Mouse (Mus musculus) kidney, postnatal 0 days (tissue): ENCODE data around the gene Sept9. TPM values are rescaled to one million over a fixed set of nuclear protein-coding genes. Genes with fewer than 3 reads are reported as not detected.
A peak's percentile ranks its signal among the peaks of the same experiment; 100 is the strongest.

Experiments used
- ATAC-seq: fragments of 200-750 bp; cut with Nextera tagmentation; replicated peaks from 2 replicates; pipeline ENCODE4 v1.8.0; 2017; ENCODE audit warnings: low read depth, moderate number of reproducible peaks, moderate TSS enrichment, moderate library complexity; ENCODE audit not compliant: low FRiP score
- DNase-seq: peaks from one replicate; pipeline ENCODE4 v3.0.0-alpha.2; 2016; ENCODE audit warnings: low spot score
- H3K27ac ChIP-seq: fragments of 300-500 bp; sonication (generic); 2 replicates; pipeline ENCODE4 v1.5.1; 2014; ENCODE audit warnings: mild to moderate bottlenecking
- H3K27me3 ChIP-seq: fragments of 300-500 bp; sonication (generic); 2 replicates; pipeline ENCODE4 v1.6.1; 2014; ENCODE audit warnings: low read length, mixed read lengths; ENCODE audit not compliant: insufficient read depth
- H3K36me3 ChIP-seq: fragments of 300-500 bp; sonication (generic); 2 replicates; pipeline ENCODE4 v1.6.1; 2014; ENCODE audit warnings: low read length, mixed read lengths; ENCODE audit not compliant: insufficient read depth
- H3K4me1 ChIP-seq: fragments of 300-500 bp; sonication (generic); replicated peaks from 2 replicates; pipeline ENCODE4 v1.6.1; 2014; ENCODE audit warnings: antibody characterized with exemption, low read length, mixed read lengths; ENCODE audit not compliant: insufficient read depth
- H3K4me2 ChIP-seq: fragments of 300-500 bp; sonication (generic); 2 replicates; pipeline ENCODE4 v1.6.1; 2014; ENCODE audit warnings: mild to moderate bottlenecking, low read length, moderate library complexity, mixed read lengths
- H3K4me3 ChIP-seq: fragments of 300-500 bp; sonication (generic); replicated peaks from 2 replicates; pipeline ENCODE4 v1.5.1; 2014; ENCODE audit warnings: low read depth, low read length
- H3K9ac ChIP-seq: fragments of 300-500 bp; sonication (generic); 2 replicates; pipeline ENCODE4 v1.6.1; 2014; ENCODE audit warnings: low read depth, low read length
- H3K9me3 ChIP-seq: fragments of 300-500 bp; sonication (generic); replicated peaks from 2 replicates; pipeline ENCODE4 v1.6.1; 2016; ENCODE audit warnings: low read length, inconsistent platforms, mixed read lengths
- CTCF ChIP-seq: IDR thresholded peaks from 2 replicates; pipeline ENCODE4 v1.5.1; 2016; ENCODE audit warnings: antibody characterized with exemption, low read depth, mild to moderate bottlenecking, moderate library complexity
- WGBS: fragments of 180-500 bp; shearing (Covaris S2); extraction: QIAGEN DNeasy Blood & Tissue Kit; methylation state at CpG from one replicate; pipeline ENCODE4 v1.1.7; 2014; 5-methylcytosine and 5-hydroxymethylcytosine counted together
- polyA plus RNA-seq: library from polyadenylated mRNA; unstranded; fragments of >200 nt; fragmentation: Nextera tagmentation; extraction: Ambion mirVana; gene quantifications from 2 replicates; pipeline ENCODE4 v1.2.1, GENCODE M21; 2015

The Sept9 gene
- polyA plus RNA-seq, 1 experiment from 2014 or later, result 71.2 TPM

- 40% methylated on average over 10 of the region's 10 CpGs for WGBS
- TF ChIP-seq CTCF, result no peak
- ATAC-seq, result no peak
- peak overlapping the region; percentile 34 for H3K4me2 ChIP-seq
- H3K27ac ChIP-seq, result no peak overlapping the region
- DNase-seq, result no peak
- H3K36me3 ChIP-seq, result no peaks in the 10 kb centered on the region
- peaks cover 15% of the 10 kb centered on the region for H3K4me1 ChIP-seq
- no peak overlapping the region for H3K9ac ChIP-seq
- no peaks in the 10 kb centered on the region for H3K9me3 ChIP-seq
- H3K27me3 ChIP-seq, result no peaks in the 10 kb centered on the region
- no peak overlapping the region; the same call in 1 of the 2 replicates for H3K4me3 ChIP-seq
Observed at GRCm38 (mm10) chr11:117232886-117233458, 33.5 kb downstream of the Sept9 start.

GRCm38 (mm10) chr11:117233818-117234217, 34.4 kb downstream of the Sept9 start:
- H3K27ac ChIP-seq, result no peak overlapping the region
- H3K27me3 ChIP-seq, result no peaks in the 10 kb centered on the region
- H3K36me3 ChIP-seq, result no peaks in the 10 kb centered on the region
- H3K4me1 ChIP-seq, result peaks cover 15% of the 10 kb centered on the region
- no peak overlapping the region for H3K4me3 ChIP-seq
- DNase-seq (no peak), ATAC-seq (no peak)
- no peak overlapping the region for H3K9ac ChIP-seq
- WGBS, result 77% methylated on average over 8 of the region's 8 CpGs
- H3K9me3 ChIP-seq, result no peaks in the 10 kb centered on the region
- peak overlapping the region; percentile 34 for H3K4me2 ChIP-seq
- no peak for TF ChIP-seq CTCF

- H3K4me1 ChIP-seq, result peaks cover 15% of the 10 kb centered on the region
- ATAC-seq (no peak), DNase-seq (no peak)
- H3K4me3 ChIP-seq, result no peak overlapping the region
- TF ChIP-seq CTCF, result no peak
- H3K9me3 ChIP-seq, result no peaks in the 10 kb centered on the region
- H3K9ac ChIP-seq, result no peak overlapping the region
- no peaks in the 10 kb centered on the region for H3K27me3 ChIP-seq
- H3K4me2 ChIP-seq, result peak overlapping the region; percentile 7; the same call in 1 of the 2 replicates
- WGBS, result 47% methylated on average over 12 of the region's 12 CpGs
- peak overlapping the region; percentile 39; the same call in 1 of the 2 replicates for H3K27ac ChIP-seq
- no peaks in the 10 kb centered on the region for H3K36me3 ChIP-seq
Observed at GRCm38 (mm10) chr11:117235086-117235897, 35.8 kb downstream of the Sept9 start.

DNA sequence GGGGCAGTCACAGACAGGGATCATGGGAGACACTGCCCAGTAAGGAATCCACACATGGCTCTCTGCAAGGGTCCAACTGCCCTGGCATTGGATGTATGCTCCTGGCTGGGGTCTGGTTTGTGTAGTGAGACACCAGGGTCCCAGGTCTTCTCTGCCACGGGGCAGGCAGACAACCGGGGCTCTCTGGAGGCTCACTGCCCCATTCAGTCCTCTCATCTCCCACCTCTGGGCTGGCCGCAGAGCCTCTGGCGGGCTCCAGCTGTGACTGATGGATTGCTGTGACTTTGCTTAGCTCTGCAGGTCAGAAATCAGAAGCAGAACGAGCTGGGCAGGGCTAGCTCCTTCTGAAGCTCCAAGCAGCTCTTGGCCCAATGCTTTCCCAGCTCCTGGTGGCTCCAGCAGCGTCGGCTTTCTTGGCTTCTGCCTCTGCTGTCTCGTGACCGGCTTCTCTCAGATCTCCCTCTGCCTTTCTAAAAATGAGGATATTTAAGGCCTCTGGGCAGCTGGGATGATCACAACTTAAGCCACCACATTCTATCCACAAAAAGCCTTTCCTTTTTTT, 36.5 kb downstream of the Sept9 start:
- no peak overlapping the region for H3K9ac ChIP-seq
- no peak for TF ChIP-seq CTCF
- ATAC-seq (no peak), DNase-seq (no peak)
- H3K4me1 ChIP-seq, result peaks cover 15% of the 10 kb centered on the region
- H3K27ac ChIP-seq, result peak overlapping the region; percentile 39; the same call in 1 of the 2 replicates
- WGBS, result 25% methylated on average over 9 of the region's 9 CpGs
- no peaks in the 10 kb centered on the region for H3K9me3 ChIP-seq
- H3K36me3 ChIP-seq, result no peaks in the 10 kb centered on the region
- H3K4me2 ChIP-seq, result 0 out of 2 replicates have a peak overlapping the region, but pooled peaks have one; percentile 7
- H3K27me3 ChIP-seq, result no peaks in the 10 kb centered on the region
- no peak overlapping the region for H3K4me3 ChIP-seq

DNA sequence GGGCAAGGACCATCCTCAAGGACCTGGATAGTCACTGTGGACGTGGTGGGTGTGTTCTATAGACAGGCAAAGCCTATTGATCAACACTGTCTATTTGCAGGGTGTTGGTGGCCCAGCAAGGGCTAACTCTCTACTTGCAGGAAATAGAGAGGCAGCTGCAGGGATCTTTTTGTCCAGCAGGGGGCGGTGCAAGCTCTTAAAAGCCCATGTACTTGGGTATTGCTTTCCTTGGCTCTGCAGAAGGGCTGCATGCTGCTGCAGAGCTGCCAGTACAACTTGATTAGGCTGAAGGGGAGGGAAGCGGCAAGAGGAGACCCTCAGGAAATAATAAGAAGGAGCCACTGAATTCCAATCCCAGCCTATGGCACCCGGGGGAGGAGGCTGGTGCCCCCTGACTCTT, 38.7 kb downstream of the Sept9 start:
- under 1% methylated on average over 4 of the region's 4 CpGs for WGBS
- no peaks in the 10 kb centered on the region for H3K27me3 ChIP-seq
- no peak overlapping the region for H3K4me3 ChIP-seq
- no peak overlapping the region for H3K9ac ChIP-seq
- H3K4me1 ChIP-seq, result peaks cover 15% of the 10 kb centered on the region
- H3K27ac ChIP-seq, result no peak overlapping the region
- DNase-seq, result peak; percentile 94
- H3K9me3 ChIP-seq, result no peaks in the 10 kb centered on the region
- peak; percentile 92 for TF ChIP-seq CTCF
- H3K4me2 ChIP-seq, result no peak overlapping the region
- no peaks in the 10 kb centered on the region for H3K36me3 ChIP-seq
- ATAC-seq, result 0 out of 2 replicates have a peak, but pooled peaks have one; percentile 19

DNA sequence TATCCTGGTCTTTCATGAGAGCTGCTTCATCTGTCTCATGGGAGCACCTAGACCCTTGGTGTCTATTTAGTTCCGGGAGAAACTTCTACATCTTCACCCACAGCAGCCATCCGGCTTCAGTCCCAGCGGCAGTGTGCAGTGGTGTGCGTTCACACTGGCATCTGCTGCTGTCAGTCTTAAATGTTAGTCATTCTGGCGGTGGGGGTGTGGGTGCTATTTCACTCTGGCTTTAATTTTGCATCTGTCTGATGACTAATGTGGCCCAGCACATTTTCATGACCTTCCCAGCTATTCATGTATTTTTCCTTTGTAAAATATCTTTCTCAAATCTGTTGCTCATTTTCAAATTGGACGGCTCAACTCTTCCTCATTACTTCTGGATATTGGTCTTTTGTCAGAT, 40.2 kb downstream of the Sept9 start:
- Histone ChIP-seq H3K27ac (no peak overlapping the region), H3K27me3 (no peaks in the 10 kb centered on the region), H3K9me3 (no peaks in the 10 kb centered on the region), H3K9ac (no peak overlapping the region), H3K4me1 (peaks cover 11% of the 10 kb centered on the region), H3K4me2 (no peak overlapping the region), H3K4me3 (no peak overlapping the region), H3K36me3 (no peaks in the 10 kb centered on the region)
- ATAC-seq (no peak), DNase-seq (no peak)
- 84% methylated on average over 6 of the region's 6 CpGs for WGBS
- TF ChIP-seq CTCF, result no peak
